Mouse (Mus musculus): Measurements from ENCODE around the gene Slc5a10. TPM values are rescaled to one million over a fixed set of nuclear protein-coding genes. Genes with fewer than 3 reads are reported as not detected.
"Not testable (repeated sequence)": the region's sequence is repeated elsewhere in the genome, so short reads cannot be mapped to it uniquely, and the experiment has no call there.

Slc5a10 gene
- total RNA-seq, 2 experiments from 2014 or later, result not detected

DNA sequence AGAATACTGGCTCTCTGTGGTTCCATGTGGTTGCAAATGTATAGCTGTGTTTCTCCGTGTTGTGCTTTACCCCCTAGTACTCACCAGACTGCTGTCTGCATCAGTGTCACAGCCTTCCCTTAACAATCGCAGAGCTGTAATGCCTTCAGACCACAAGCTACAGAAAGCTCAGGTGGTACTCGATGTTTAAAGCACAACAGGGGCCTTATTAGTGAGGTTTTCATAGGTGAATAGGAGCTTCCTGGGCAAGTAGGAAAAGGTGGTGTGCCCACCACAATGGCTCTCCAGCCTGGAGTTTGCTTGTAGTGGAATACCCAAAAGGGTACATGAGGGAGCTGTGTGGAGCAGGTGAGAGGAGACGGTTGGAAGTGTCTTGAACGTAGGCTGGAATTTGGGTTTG is 68.4 kb downstream of the Slc5a10 start:
- intact Hi-C loops (cut with DNase I), result no loop called here
- no peak for DNase-seq

DNA sequence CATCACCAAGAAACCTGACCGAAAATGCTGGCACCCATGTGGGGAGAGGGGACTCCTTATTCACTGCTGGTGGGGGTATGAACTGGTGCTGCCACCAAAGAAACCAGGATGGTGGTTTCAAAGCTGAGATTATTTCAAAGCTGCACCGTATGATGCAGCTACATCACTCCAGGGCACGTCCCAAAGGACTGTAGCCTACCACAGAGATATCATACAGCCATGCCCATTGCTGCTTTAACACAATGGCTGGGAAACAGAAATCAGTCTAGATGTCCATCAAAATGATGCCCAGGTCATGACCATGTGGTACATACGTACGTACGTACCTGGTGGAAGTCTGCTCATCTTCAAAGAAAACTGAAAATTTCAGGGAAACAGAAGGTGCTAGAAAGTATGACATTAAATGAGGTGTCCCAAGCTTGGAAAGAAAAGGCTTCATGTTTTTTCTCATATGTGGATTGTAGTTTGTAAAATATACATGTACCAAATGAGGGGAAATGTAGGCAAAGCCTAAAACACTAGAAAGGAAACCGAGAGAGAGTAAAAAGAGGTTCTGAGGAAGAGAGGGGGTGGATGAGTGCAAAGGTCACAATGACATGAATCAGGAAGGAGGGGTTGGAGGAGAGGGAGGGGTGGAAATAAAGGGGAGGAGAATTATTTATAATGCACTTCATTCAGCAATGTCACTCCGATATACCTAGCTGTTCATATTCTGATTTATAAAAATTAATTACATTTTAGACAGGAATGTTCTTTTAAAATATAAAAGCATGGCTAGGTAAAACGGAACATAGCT is 70.0 kb downstream of the Slc5a10 start:
- intact Hi-C loops (cut with DNase I), result no loop called here
- no peak for DNase-seq

DNA sequence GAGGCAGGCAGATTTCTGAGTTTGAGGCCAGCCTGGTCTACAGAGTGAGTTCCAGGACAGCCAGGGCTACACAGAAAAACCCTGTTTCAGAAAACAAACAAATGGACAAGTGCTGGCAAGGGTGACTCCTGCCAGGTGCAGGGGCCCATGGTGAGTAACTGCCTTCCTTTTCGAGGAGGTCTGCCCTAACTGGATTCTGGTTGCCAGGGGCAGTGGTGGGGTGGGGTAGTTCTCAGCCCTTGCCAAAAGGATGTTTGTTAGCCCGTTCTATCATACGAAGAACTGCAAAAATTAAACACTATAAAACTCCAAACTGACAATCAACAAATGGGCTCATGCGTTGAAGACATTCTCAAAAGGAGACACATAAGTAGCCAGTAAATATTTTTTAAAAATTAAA is 71.0 kb downstream of the Slc5a10 start:
- DNase-seq, result no peak
- intact Hi-C loops (cut with DNase I), result no loop called here

DNA sequence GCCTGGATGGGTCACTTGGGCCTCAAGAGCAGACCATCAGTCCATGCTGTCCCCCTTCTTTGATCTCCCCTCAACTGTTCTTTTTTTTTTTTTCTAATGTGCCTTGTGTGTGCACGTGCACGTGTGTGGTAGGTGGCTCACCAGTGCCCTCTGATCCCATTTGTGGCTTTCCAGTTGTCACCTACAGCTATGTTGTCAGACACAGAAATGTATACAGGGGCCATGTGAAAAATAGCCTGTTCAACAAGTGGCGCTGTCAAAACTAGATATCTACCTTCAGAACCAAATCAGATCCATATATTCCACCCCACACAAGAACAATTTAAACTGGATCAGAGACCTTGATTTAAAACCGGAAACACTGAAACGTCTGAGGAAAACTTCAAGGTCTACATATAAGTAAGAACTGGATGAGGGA is 71.5 kb downstream of the Slc5a10 start:
- intact Hi-C loops (cut with DNase I), result no loop called here
- DNase-seq, result no peak

DNA sequence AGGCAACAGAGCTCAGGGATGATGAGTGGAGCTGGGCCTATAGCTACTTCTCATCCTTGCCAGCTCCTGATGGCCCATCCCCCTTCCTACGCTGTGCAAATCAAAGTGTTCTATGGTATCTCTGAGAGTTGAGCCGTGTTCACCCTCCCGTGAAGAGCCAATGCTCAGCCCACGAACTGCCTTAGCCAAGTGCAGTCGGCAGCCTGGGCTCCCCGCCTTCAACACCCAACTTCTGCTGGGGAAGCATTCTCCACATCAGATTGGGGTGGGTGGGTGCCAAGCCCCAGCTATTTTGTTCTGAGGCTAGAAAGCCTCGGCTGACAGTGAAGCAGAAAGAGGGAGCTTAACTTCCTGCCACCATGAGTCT is 71.9 kb downstream of the Slc5a10 start:
- DNase-seq, result no peak
- intact Hi-C loops (cut with DNase I), result no loop called here

DNA sequence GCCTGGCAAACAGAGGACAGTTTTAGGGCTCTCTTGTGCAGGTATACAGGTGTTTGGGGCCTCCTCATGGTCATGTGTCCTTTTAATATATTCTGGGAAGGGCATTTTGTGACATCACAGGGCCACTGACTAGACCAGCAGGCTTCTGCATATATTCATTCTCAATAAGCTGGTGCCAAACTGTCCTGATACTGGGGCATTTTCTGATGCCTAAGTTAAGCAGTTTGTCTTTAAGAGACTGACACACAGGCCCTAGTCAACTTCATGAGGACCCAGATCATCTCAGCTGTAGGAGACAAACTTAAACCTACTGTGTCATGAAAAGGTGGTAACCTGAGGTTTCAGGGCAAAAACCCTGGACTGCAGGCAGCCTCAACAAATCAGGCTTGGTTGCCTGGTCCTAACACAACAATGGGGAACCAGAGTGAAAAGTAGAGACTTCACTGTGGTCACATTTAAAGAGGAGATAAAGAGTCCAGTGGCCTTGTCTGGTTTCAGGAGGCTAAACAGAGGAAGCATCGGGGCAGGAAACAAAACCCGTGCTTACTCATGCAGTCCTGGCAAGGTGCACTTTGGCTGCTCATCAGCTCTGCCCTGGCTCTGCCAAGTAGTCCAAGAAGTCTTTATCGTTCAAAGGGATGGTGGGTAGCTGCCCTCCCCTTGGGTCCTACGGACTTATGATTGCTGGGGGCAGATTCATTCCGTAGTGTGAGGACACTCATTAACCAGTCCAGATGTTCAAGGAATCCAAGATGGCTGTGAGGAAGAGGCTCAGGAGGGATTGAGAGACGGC is 72.5 kb downstream of the Slc5a10 start:
- no peak for DNase-seq
- intact Hi-C loops (cut with DNase I), result no loop called here

DNA sequence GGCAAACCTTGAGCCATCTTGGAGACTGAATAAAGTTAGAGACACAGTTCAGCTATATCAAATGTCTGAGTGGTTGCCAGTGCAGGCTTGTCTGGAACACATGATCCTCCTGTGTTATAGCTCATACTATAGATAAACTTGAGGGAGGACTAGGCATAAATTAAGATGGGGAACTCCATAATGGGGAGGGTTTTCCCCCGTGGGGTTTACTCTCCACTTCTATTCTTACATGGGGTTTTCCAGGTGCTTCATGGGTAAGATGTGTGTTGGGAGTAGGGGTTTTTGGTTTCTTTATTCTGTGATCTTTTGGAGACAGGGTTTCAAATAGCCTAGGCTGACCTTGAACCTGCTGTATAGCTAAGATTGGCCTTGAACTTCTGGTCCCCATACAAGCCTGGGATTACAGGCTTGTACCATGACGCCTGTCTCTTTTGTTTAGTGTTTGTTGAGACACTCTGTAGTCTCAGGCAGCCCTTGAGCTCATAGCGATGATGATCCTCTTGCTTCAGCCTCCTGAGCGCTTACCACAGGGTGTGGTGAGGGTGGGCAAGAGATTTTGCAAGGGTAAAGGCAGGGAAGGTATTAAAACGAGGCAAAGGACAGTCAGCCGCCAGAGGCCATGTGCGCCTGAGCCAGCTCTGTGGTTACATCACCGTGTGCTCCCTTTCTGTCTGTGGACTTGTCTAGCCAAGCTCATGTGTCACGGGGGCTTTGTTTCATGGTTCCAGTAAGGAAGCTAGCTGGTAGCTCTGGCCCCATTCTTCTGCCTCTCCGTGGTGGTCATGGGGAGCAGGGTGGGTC is 73.3 kb downstream of the Slc5a10 start:
- no peak for DNase-seq
- intact Hi-C loops (cut with DNase I), result no loop called here

DNA sequence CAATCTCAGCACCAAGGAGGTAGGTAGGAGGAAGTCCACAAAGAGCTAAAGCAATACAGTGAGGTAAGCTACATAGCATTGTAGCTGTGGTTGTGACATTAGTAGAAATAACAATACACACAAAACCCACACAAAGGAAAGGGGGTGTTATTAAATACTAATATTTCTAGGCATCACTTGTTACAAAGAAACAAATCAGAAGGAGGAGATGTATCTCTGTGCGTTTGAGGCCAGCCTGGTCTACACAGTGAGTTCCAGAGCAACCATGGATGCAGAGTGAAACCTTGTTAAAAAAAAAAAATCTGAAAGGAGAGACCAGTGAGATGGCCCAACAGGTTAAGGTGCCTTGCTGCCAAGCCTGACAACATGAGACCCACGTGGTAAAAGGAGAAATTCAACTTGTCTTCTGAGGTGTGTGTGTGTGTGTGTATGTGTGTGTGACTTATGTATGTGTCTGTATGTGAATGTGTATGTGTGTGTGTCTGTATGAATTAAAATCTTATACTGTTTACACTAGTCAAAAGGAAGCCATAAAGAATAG is 74.1 kb downstream of the Slc5a10 start:
- intact Hi-C loops (cut with DNase I), result no loop called here
- DNase-seq, result no peak

DNA sequence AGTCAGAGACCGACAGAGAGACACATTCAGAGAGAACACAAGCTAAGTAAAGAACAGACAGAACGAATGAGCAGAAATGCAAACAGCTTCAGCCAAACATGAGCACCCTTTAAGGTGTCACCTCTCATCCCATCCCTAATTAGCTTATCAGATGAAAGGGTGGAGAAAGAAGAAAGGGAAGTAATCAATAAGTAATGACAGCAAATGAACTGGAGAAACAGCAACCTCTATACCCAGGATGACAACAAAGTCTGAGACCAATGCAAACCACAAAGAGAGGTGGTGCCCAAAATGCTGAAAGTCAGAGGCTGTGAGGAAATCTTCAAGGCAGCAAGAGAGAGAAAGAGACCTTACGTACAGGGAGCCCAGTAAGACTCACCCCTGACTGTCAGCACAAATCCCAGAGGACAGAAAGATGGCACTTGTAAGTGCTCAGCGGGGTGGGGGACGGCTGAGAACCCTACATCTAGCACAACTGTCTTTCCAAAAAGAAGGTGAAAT is 75.2 kb downstream of the Slc5a10 start:
- intact Hi-C loops (cut with DNase I), result no loop called here
- DNase-seq, result no peak

DNA sequence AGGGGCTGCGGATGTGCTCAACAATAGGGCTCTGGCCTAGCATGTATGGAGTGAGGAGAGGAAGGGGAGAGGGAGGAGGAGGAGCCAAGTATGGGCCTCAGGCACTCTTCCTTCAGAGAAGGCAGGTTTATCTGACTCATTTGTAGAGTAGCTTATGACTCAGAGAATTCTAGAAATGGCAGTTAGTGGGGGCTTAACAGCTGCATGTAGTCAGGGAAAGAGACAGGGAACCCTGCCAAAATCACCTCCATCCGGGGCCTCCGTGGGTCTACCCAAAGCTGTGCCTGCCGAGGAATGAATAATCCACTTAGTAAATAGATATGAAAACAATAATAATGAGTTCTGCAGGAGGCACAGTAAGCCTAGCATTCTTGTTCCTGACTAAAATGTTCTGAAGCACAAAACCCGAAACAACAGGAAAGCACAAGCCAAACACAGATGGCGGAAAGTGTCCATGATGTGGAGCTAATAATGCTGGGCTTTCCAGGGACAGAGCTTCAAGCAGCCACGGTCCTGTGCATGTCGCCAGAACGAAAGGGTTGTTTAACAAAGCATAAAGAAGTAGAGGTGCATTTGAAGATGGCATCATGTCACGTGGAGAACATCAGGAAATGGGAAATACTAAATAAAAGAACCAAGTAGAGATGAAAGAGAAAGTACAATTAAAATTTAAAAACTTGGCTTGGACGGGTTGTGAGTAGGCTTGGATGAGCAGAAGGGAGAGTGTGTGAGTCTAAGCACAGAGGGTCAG is 75.9 kb downstream of the Slc5a10 start:
- intact Hi-C loops (cut with DNase I), result no loop called here
- DNase-seq, result no peak

DNA sequence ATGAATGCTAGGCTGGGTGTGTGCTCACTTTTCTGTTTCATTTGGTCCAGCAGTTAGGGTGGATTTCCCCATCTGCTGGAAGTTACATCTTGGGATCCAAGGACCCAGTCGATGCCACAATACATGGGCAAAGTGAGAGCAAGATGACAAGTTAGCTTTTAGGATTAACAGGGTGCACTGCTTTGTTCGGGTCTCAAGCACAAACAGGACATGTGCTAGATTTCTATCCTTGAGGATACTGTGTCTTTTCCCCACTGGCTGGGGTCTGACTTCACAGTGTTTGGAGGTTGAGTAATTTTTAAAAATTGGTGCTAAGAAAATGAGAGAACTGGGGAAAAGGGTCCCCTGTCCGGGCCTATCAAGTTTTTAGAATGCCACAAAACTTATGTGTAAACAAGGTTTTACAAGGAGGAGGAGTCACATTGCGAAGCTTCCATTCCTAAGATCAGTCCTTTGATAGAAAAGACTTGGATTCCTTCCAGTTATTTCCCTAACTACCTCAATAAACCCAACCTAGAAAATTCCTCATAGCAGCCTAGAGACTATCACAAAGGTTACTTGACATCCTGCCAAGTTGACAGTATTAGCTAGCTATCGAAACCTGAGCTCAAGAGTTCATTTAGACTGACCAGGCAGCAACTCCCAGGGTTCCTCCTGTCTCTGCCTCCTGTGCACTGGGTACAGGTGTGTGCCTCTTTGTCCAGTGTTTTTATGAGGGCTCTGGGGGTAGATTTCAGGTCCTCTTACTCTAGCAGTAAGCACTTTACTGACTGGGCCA is 77.3 kb downstream of the Slc5a10 start:
- intact Hi-C loops (cut with DNase I), result no loop called here
- DNase-seq, result no peak

DNA sequence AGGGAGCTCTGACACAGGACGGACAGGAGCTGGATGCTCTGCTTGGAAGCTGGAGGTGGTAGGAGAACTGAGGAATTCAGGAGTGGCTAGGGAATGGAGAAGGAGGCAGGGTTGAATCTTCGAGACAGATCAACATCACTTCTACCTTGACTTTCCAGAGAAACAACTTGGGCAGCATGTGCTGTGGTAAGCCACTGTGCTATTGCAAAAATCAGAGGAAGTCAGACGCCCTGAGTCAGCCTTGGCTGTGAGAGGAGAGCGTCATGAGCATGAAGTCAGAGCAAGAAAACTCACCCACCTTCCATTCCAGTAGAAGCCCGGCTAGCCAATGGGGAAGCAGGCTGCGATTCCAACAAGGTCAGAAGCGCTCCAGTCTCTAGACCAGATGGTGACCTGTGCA is 78.5 kb downstream of the Slc5a10 start:
- DNase-seq, result no peak
- intact Hi-C loops (cut with DNase I), result no loop called here

DNA sequence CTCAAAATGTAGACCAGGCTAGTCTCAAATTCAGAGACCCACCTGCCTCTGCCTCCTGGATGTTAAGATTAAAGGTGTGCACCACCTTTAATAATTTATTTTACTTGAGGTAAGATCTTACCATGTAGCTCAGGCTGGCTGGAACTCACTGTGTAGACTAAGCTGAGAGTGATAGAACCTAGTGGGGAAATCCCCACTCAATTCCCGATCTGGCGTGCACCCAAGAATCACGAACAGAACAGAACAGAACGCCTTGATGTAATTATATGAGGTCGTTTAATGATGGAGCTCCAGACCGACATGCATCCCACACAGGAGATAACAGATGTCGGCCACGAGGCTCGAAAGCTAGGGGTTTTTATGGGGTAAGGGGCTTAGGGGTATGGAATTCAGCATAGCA is 80.0 kb downstream of the Slc5a10 start:
- DNase-seq; intact Hi-C loops (cut with DNase I): not testable (repeated sequence)

DNA sequence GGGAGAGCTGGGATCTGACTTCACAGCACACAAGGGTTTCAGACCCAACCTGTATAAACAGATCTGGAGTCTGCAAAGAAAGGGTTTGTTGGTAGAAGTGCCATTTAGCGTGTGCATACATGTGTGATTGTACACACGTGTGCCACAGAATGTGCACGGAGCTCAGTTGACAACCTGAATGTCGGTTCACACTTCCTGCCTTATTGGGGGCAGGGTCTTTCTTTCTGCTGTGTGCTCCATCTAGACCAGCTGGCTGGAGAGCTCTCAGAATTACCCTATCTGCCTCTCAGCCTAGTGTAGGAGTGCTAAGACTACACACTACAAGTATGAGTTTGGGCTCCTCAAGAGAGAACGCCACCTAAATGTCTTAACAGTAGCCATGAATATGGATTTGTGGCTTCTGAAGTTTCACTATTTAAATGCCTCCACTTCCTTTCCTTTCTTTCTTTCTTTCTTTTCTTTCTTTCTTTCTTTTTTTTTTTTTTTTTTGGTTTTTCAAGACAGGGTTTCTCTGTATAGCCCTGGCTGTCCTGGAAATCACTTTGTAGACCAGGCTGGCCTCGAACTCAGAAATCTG is 80.9 kb downstream of the Slc5a10 start:
- intact Hi-C loops (cut with DNase I), result no loop called here
- DNase-seq, result no peak

DNA sequence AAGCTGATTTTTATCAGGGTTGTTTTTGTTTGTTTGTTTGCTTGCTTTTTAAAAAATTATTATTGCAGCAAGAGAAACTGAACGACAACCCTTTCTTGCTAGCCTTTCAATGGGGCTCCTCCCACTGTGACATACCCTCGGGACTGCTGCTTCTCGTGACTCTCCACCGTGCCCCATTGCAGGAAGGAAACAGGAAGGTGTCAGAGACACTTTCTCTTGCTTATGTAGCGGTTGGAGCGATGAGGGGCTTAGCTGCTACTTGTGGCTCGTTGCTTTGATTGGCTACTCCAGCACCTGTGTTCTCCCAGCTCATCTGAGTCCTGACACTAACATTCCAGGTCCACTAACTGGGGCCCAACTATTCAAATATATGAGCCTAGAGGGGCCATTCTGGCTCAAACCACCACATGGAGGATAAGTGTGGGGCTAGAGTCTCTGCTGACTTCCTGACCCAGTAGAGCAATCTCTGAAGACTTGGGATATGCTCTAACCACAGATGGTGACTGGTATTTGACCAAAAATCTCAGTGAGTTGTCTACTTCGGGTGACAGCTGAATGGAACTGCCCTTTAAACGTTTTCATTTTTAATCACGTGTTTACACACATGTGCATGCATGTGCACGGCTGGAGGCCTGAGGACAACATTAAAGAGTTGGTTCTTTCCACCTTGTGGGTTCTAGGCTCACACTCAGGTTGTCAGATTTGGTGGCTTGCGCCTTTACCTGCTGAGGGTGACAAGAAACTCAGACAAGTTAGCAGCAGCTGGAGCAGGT is 81.7 kb downstream of the Slc5a10 start:
- intact Hi-C loops (cut with DNase I), result no loop called here

DNA sequence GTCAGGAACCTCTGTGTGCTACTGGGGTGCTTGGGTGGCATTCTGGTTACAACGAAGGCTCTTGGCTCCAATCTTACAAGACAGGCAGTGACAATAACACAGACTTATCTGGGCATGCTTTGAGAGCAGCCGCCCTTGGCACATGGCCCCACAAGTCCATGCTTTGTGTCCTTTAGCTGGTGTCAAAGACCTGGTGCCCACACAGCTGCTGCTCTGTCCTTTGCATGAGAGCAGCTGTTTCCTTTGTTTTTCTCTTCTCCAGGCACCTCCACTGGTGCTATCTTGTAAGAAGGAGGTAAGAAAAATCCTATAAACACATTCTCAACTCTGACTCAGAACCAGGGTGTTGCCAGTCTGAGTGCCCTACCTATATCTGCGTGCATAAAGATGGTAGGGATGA is 82.8 kb downstream of the Slc5a10 start:
- DNase-seq, result no peak
- intact Hi-C loops (cut with DNase I), result no loop called here

More for the DNA sequence above, 81.7 kb downstream of the Slc5a10 start:
- no peak for DNase-seq

DNA sequence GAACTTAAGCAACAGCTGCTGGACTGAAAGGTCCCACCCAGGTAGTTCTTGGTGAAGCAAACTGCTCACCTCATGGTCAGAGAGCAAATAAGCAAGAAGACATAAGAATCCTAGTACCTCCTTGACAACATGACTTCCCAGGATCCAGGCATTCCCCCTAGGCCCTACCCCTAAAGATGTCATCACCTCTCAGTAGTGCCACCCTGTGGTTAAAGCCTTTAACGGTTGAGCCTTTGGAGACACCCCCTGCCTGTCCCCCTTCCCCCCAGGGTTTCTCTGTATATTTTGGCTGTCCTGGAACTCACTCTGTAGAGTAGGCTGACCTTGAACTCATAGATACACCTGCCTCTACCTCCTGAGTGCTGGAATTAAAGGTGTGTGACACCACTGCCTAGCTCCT is 83.2 kb downstream of the Slc5a10 start:
- intact Hi-C loops (cut with DNase I), result no loop called here
- no peak for DNase-seq

DNA sequence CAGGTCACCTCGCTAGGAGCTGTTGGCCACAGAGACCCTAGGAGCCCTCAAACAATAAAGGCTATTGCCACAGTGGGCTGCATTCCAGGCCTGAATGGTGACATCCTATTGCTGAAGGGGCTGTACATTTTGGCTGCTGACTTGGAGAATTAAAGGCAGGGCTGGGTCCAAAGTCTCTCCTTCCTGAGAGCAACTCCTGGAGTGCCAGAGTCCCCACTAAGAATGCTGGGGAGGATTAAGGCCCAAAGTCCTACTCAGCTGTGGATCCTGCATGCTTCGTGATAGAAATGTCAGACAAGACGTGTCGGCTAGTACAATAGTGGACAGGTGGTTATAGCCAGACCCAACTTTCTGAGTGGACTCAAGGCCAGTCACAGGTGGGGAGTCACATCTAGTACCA is 84.3 kb downstream of the Slc5a10 start:
- intact Hi-C loops (cut with DNase I); DNase-seq: not testable (repeated sequence)
